Mouse (Mus musculus): Measurements from ENCODE around the gene Tbc1d22a.

GRCm38 (mm10) chr15:86422858-86423257, 208.6 kb downstream of the Tbc1d22a start:
- no peak for TF ChIP-seq CTCF (IDR thresholded peaks at IDR 0.05; ENCODE audit: low read depth)
- TF ChIP-seq EP300 (optimal IDR thresholded peaks at IDR 0.05) = no peak
